Mouse (Mus musculus) left cerebral cortex, adult 18-20 months (tissue): ENCODE results near the gene Adssl1. TPM values are rescaled to one million over a fixed set of nuclear protein-coding genes. Genes with fewer than 3 reads are reported as not detected.

Experiments used
- DNase-seq, 2 experiments: peaks; one replicate each; pipeline ENCODE4 v3.0.0; 2021 to 2022; ENCODE audit warnings: low spot score in 2 of 2, mixed read lengths in 1 of 2
- total RNA-seq, 2 experiments: library from RNA; stranded (reverse); gene quantifications; 2 replicates each; pipeline ENCODE4 v1.2.3; 2021

The Adssl1 gene
- total RNA-seq, 2 experiments from 2014 or later, result 16.4 to 19.7 TPM

GRCm38 (mm10) chr12:112591730-112592129, 28.1 kb upstream of the Adssl1 start:
- no peak for DNase-seq

- peak in 1 of 2 experiments; percentile 39 for DNase-seq
Measured at GRCm38 (mm10) chr12:112592985-112593734, 26.7 kb upstream of the Adssl1 start.

DNA sequence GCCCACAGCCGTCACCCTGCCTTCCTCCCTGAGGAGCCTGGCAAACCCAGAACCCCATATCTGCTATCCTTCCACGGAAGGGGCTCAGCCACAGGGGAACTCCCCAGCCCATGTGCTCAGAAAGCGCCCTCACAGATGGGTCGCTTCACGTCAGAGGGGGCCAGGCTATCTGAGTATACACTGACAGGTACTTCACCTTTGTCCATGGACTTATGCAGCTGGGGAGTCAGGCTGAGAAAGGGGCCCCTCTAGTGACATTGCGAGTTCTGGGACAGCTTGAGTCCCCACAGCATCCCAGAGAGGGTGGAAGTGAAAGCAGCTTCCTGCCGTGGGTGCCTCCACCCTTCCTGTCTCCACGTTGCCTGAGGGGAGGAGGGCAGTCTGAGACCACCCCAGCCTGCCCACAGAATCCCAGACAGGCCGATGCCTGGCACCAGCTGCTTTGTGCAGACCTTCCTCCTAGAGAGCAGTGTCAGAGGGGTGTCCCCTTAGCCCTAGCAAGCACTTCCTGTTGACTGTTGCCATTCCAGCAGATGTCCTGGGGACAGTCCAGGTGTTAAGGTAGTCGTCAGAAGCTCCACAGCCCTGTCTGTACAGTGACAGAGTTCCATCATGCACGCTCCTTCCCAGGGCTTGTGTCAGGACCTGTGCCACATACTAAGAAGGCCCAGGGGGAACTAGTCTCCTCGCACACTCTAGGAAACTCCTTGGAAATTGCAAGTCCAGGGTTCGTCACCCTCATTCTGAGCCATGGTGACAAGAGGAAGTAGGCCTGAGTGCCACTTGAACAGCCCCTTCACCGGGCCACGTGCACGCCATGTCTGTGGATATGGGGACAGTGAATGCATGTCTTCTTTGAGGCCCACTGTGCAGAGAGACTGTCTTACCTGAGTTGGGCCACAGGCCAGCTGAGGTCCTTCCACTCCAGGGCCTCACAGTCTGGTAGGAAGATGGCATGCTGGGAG, 25.6 kb upstream of the Adssl1 start:
- DNase-seq, result no peak

GRCm38 (mm10) chr12:112594989-112595388, 24.9 kb upstream of the Adssl1 start:
- DNase-seq, result peak; percentile 73 to 84

DNA sequence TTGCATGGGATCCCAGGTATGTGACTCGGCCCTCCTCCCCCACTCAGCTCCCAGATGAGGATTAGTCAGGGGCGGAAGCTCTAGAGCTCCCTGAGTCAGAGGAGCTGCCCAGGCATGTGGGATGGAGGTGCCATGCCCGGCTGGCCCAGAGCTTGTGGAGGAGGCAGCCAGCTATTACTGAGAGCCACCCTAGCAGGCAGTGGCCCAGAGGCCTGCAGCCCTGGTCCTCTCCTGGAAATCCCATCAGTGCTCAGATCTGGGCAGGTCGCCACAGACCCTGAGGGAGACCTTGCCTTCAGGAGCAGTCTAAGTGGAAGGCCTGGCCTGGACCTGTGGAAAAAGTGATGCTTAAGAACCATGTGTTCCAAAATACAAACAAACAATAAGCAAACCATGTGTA, 24.2 kb upstream of the Adssl1 start:
- peak; percentile 44 to 56 for DNase-seq

GRCm38 (mm10) chr12:112596454-112596853, 23.4 kb upstream of the Adssl1 start:
- DNase-seq, result no peak

DNA sequence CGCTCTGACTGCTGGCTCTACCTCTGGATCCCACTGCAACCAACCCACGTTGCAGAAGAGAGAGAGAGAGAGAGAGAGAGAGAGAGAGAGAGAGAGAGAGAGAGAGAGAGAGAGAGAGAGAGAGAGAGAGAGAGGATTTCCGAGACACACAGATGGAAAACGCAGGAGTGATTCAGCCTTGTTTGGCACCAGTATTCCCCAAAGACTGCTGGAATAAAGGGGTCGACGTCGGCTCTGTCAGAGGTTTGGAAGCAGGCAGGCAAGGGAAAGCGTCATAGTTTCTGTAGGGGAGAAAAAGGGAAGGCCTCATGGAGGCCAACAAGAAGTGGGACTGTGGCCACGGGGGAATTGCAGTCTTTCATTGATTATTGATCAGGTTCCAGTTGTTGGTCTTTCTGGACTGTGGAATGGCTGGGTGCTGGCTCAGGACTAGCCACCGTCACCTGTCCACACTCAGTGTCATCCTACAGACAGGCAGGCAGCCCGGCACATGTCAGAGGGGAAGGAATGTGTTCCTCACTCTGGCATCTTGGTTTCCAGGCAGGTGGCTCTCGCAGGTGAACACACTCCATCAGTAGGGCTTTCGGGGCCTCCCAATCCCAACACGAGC, 22.8 kb upstream of the Adssl1 start:
- DNase-seq, result no peak

DNA sequence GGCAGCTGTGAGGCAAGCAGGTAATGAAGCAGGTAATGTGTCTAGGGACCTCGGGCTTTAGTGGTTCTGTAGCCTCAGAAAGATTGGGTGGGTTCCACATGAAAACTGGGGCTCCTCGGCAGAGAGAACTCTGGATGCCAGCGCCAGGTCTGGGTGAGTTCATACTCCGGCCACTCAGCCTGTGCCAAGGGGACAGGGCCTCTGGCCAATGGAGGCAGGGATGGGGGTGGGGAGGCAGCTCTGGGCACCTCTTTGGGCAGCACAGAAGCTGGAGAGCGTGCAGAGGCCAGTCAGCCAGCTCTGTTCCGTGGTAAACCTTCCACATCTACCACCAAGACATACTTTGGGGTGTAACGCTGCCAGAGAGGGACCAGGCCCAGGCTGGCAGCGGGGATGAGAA, 22.2 kb upstream of the Adssl1 start:
- peak; percentile 52 to 56 for DNase-seq

DNA sequence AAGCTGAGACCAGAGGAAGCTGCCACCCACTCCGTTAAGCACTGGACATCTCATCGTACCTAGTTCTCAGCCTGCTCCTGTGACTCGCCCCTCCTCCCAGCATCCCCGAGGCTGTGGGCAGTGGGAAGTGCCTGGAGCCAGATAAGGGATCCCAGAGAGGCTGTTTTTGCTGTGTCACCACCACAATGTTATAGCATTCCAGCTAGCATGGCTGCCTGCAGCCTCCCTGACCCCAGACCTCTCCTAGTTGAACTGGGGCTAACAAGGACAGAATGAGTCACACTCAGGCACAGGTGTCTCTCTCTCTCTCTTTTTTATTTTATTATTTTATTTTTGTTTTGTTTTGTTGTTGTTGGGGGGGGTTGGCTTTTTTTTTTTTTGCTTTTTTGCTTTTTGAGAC, 20.6 kb upstream of the Adssl1 start:
- no peak for DNase-seq

GRCm38 (mm10) chr12:112599942-112600611, 19.8 kb upstream of the Adssl1 start:
- DNase-seq, result no peak

GRCm38 (mm10) chr12:112604022-112604421, 15.8 kb upstream of the Adssl1 start:
- DNase-seq, result no peak

DNA sequence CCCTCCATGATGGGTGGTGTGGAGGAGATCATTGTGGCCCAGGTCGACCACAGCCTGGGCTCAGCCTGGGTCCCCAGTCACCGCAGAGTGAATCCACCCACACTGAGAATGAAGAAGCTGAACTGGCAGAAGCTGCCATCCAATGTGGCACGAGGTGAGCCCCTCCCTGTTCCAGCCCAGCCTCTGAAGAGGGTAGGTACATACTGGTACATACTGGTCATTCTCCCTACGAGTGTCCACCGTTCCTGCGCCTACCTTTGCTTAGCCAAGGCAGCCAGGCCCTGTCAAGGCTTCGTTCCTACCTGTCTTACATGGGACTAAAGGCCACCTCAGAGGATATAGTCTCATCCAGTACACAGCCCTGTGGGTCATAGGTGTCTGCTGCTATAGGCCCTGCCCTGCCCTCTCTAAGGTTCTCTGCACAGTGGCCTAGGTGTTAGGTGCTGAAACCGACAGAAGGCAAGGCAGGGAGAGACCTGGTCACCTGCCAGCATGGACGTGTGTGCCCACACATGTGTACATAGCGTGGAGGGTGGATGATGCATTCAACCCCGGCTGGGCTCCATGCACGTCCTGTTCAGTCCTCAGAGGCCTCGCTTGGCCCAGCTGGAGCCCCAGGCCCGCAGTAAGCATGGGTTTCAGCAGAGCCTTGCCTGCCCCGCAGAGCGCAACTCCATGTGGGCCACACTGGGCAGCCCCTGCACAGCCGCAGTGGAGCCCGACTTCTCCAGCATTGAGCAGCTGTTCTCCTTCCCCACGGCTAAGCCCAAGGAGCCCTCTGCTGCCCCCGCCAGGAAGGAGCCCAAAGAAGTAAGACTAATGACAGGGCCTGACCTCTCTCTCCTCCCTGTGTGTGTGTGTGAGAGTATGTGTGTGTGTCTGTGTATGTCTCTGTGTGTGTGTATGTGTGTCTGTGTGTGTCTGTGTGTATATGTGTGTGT, 14.9 kb upstream of the Adssl1 start:
- peak in 1 of 2 experiments; percentile 49 for DNase-seq

- peak; percentile 84 to 86 for DNase-seq
Measured at GRCm38 (mm10) chr12:112605766-112606165, 14.1 kb upstream of the Adssl1 start.

- no peak for DNase-seq
Measured at GRCm38 (mm10) chr12:112606998-112607397, 12.8 kb upstream of the Adssl1 start.

GRCm38 (mm10) chr12:112609031-112609430, 10.8 kb upstream of the Adssl1 start:
- DNase-seq, result no peak

- no peak for DNase-seq
Measured at GRCm38 (mm10) chr12:112616668-112617067, 3.2 kb upstream of the Adssl1 start.

- peak; percentile 74 to 84 for DNase-seq
Measured at GRCm38 (mm10) chr12:112617184-112617583, 2.7 kb upstream of the Adssl1 start.

DNA sequence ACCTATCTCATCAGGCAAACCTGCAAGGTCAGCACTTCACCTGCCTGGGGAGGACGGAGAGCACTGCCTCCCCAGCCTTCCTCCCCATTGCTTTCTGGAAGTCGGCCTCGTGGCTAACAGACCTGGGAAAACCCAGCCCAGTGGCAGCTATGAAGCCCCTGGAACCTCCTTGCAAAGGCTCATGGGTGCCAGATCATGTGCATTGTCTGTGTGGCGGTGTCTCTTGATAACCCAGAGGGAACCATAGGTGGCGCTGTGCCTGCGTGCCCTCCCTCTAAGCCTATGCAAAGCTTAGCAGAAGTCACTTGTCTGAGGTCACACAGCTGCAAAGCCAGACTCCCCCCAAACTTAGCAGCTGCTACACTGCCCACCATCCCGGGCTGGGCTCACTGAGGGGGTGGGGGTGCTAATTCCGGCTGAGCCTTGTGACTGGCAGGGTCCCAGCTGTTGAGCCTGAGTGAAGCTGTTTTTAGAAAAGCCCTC, 1.9 kb upstream of the Adssl1 start:
- DNase-seq, result peak; percentile 53 to 61

DNA sequence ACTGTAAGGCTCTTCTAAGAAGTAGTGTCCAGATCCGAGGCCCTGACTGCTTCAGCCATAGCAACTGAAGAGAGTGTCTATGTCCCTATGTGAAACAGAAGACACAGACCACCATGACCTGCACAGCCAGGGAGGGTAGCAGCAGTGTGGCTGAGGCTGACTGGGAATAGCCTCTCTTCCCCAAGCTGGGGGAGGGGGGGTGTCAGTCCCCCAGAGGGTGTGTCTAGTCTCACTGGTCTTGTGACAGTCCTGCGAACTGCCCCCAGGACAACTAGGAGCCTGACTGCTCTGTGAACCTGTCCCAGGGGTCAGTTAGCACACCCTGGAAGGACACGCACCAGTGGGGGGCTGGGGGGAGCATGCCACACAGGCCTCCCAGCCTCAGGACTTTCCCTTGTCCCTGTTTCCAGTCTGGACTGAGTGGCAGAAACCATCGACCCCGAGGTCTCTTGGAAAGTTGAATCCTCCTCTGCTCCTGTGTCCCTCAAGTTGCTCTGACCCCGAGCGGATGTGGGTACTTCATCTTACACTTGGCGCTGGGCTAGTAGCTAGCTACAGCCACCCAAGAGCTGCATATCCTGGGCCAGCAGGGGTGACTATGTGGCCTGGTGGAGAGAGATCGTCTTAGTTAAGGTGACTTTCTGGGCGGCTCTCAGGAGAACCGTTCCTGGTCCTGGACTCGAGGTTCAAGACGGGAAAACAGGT, 712 bp upstream of the Adssl1 start:
- DNase-seq, result no peak
